Mouse (Mus musculus) hindbrain, embryonic 15.5 days (tissue): ENCODE measurements around the gene Sclt1. TPM values are rescaled to one million over a fixed set of nuclear protein-coding genes. Genes with fewer than 3 reads are reported as not detected.
A peak's percentile ranks its signal among the peaks of the same experiment; 100 is the strongest.

Experiments used
- ATAC-seq: fragments of 200-750 bp; cut with Nextera tagmentation; 2 replicates; pipeline ENCODE4 v1.8.0; 2017; ENCODE audit warnings: low read depth, moderate number of reproducible peaks, moderate TSS enrichment; ENCODE audit not compliant: low FRiP score
- H3K27ac ChIP-seq: fragments of 300-500 bp; sonication (generic); replicated peaks from 2 replicates; pipeline ENCODE4 v1.5.1; 2015; ENCODE audit warnings: mild to moderate bottlenecking, inconsistent platforms
- H3K27me3 ChIP-seq: fragments of 300-500 bp; sonication (generic); 2 replicates; pipeline ENCODE4 v1.6.1; 2015; ENCODE audit warnings: control low read depth, inconsistent platforms
- H3K36me3 ChIP-seq: fragments of 300-500 bp; sonication (generic); 2 replicates; pipeline ENCODE4 v1.6.1; 2015; ENCODE audit warnings: control low read depth, inconsistent platforms
- H3K4me1 ChIP-seq: fragments of 300-500 bp; sonication (generic); replicated peaks from 2 replicates; pipeline ENCODE4 v1.6.1; 2015; ENCODE audit warnings: control low read depth, inconsistent platforms
- H3K4me2 ChIP-seq: fragments of 300-500 bp; sonication (generic); 2 replicates; pipeline ENCODE4 v1.6.1; 2015; ENCODE audit warnings: moderate library complexity, mild to moderate bottlenecking, inconsistent platforms
- H3K4me3 ChIP-seq: fragments of 300-500 bp; sonication (generic); 2 replicates; pipeline ENCODE4 v1.5.1; 2015; ENCODE audit warnings: mild to moderate bottlenecking, inconsistent platforms
- H3K9ac ChIP-seq: fragments of 300-500 bp; sonication (generic); 2 replicates; pipeline ENCODE4 v1.6.1; 2015; ENCODE audit warnings: inconsistent platforms
- H3K9me3 ChIP-seq: fragments of 300-500 bp; sonication (generic); 2 replicates; pipeline ENCODE4 v1.6.1; 2016; ENCODE audit warnings: control low read depth, inconsistent platforms
- WGBS: fragments of 180-500 bp; shearing (Covaris S2); methylation state at CpG from one replicate; pipeline ENCODE4 v1.1.7; 2015; 5-methylcytosine and 5-hydroxymethylcytosine counted together
- polyA plus RNA-seq: library from polyadenylated mRNA; unstranded; fragments of >200 nt; fragmentation: Nextera tagmentation; extraction: Ambion mirVana; gene quantifications from 2 replicates; pipeline ENCODE4 v1.2.1, GENCODE M21; 2015

Gene Sclt1
- polyA plus RNA-seq, 1 experiment from 2014 or later = 19.4 TPM

GRCm38 (mm10) chr3:41655642-41656041 lies 86.7 kb downstream of the Sclt1 start:
- WGBS = 89% methylated on average over 1 of the region's 1 CpGs
- Histone ChIP-seq H3K9me3 (no peaks in the 10 kb centered on the region), H3K27me3 (no peaks in the 10 kb centered on the region), H3K36me3 (peaks cover 18% of the 10 kb centered on the region), H3K4me1 (no peaks in the 10 kb centered on the region), H3K9ac (no peak overlapping the region), H3K27ac (no peak overlapping the region), H3K4me3 (no peak overlapping the region), H3K4me2 (no peak overlapping the region)
- ATAC-seq = no peak

- no peaks in the 10 kb centered on the region for H3K4me1 ChIP-seq
- H3K9ac ChIP-seq = no peak overlapping the region
- no peaks in the 10 kb centered on the region for H3K36me3 ChIP-seq
- WGBS = 92% methylated on average over 7 of the region's 7 CpGs
- ATAC-seq = no peak
- no peak overlapping the region for H3K27ac ChIP-seq
- H3K27me3 ChIP-seq = no peaks in the 10 kb centered on the region
- H3K4me3 ChIP-seq = no peak overlapping the region
- H3K4me2 ChIP-seq = no peak overlapping the region
- H3K9me3 ChIP-seq = no peaks in the 10 kb centered on the region
Observed at GRCm38 (mm10) chr3:41620971-41621370, 121.3 kb downstream of the Sclt1 start.

GRCm38 (mm10) chr3:41618488-41618887 lies 123.8 kb downstream of the Sclt1 start:
- H3K9me3 ChIP-seq = no peaks in the 10 kb centered on the region
- H3K4me1 ChIP-seq = no peaks in the 10 kb centered on the region
- H3K4me2 ChIP-seq = no peak overlapping the region
- H3K4me3 ChIP-seq = no peak overlapping the region
- no peaks in the 10 kb centered on the region for H3K27me3 ChIP-seq
- WGBS = 76% methylated on average over 3 of the region's 3 CpGs
- no peak overlapping the region for H3K9ac ChIP-seq
- no peak overlapping the region for H3K27ac ChIP-seq
- 0 out of 2 replicates have a peak, but pooled peaks have one; percentile 65 for ATAC-seq
- peaks cover 10% of the 10 kb centered on the region for H3K36me3 ChIP-seq

- no peaks in the 10 kb centered on the region for H3K4me1 ChIP-seq
- peaks cover 13% of the 10 kb centered on the region for H3K36me3 ChIP-seq
- WGBS = 66% methylated on average over 3 of the region's 3 CpGs
- no peak; the same call in 1 of the 2 replicates for ATAC-seq
- H3K4me3 ChIP-seq = no peak overlapping the region
- no peak overlapping the region for H3K4me2 ChIP-seq
- no peak overlapping the region for H3K9ac ChIP-seq
- H3K9me3 ChIP-seq = no peaks in the 10 kb centered on the region
- H3K27me3 ChIP-seq = no peaks in the 10 kb centered on the region
- no peak overlapping the region for H3K27ac ChIP-seq
Observed at GRCm38 (mm10) chr3:41618036-41618435, 124.3 kb downstream of the Sclt1 start.

GRCm38 (mm10) chr3:41614230-41614985 lies 127.9 kb downstream of the Sclt1 start:
- Histone ChIP-seq H3K9ac (no peak overlapping the region), H3K4me2 (no peak overlapping the region), H3K27me3 (no peaks in the 10 kb centered on the region), H3K4me3 (no peak overlapping the region), H3K27ac (no peak overlapping the region), H3K9me3 (no peaks in the 10 kb centered on the region), H3K36me3 (peaks cover 44% of the 10 kb centered on the region), H3K4me1 (no peaks in the 10 kb centered on the region)
- no peak for ATAC-seq
- 92% methylated on average over 5 of the region's 5 CpGs for WGBS

- no peaks in the 10 kb centered on the region for H3K4me1 ChIP-seq
- H3K27ac ChIP-seq = no peak overlapping the region
- H3K9me3 ChIP-seq = no peaks in the 10 kb centered on the region
- H3K4me3 ChIP-seq = no peak overlapping the region
- no peak overlapping the region for H3K9ac ChIP-seq
- no peak overlapping the region for H3K4me2 ChIP-seq
- H3K36me3 ChIP-seq = peaks cover 45% of the 10 kb centered on the region
- no peak for ATAC-seq
- WGBS = 90% methylated on average over 9 of the region's 9 CpGs
- no peaks in the 10 kb centered on the region for H3K27me3 ChIP-seq
Observed at GRCm38 (mm10) chr3:41613706-41614105, 128.6 kb downstream of the Sclt1 start.

GRCm38 (mm10) chr3:41612211-41612610 lies 130.1 kb downstream of the Sclt1 start:
- WGBS = 94% methylated on average over 3 of the region's 3 CpGs

GRCm38 (mm10) chr3:41609071-41609470 lies 133.2 kb downstream of the Sclt1 start:
- Histone ChIP-seq H3K9ac (no peak overlapping the region), H3K27me3 (no peaks in the 10 kb centered on the region), H3K36me3 (peaks cover 44% of the 10 kb centered on the region), H3K27ac (no peak overlapping the region), H3K4me1 (peaks cover 8% of the 10 kb centered on the region), H3K4me3 (no peak overlapping the region), H3K9me3 (no peaks in the 10 kb centered on the region), H3K4me2 (no peak overlapping the region)
- no peak for ATAC-seq
- 92% methylated on average over 5 of the region's 5 CpGs for WGBS

More at GRCm38 (mm10) chr3:41612211-41612610, 130.1 kb downstream of the Sclt1 start:
- H3K27me3 ChIP-seq = no peaks in the 10 kb centered on the region
- no peak overlapping the region for H3K4me3 ChIP-seq
- peaks cover 45% of the 10 kb centered on the region for H3K36me3 ChIP-seq
- no peak overlapping the region for H3K9ac ChIP-seq
- no peak overlapping the region for H3K27ac ChIP-seq
- no peaks in the 10 kb centered on the region for H3K4me1 ChIP-seq
- no peak for ATAC-seq
- no peak overlapping the region for H3K4me2 ChIP-seq
- no peaks in the 10 kb centered on the region for H3K9me3 ChIP-seq

GRCm38 (mm10) chr3:41607467-41607866 lies 134.8 kb downstream of the Sclt1 start:
- H3K27ac ChIP-seq = no peak overlapping the region
- no peak overlapping the region for H3K4me2 ChIP-seq
- 91% methylated on average over 8 of the region's 8 CpGs for WGBS
- H3K9me3 ChIP-seq = no peaks in the 10 kb centered on the region
- peaks cover 35% of the 10 kb centered on the region for H3K36me3 ChIP-seq
- H3K27me3 ChIP-seq = no peaks in the 10 kb centered on the region
- no peak for ATAC-seq
- H3K4me3 ChIP-seq = no peak overlapping the region
- H3K9ac ChIP-seq = no peak overlapping the region
- peaks cover 20% of the 10 kb centered on the region for H3K4me1 ChIP-seq

GRCm38 (mm10) chr3:41607050-41607449 lies 135.3 kb downstream of the Sclt1 start:
- no peak for ATAC-seq
- Histone ChIP-seq H3K4me3 (no peak overlapping the region), H3K27me3 (no peaks in the 10 kb centered on the region), H3K9me3 (no peaks in the 10 kb centered on the region), H3K4me1 (peaks cover 20% of the 10 kb centered on the region), H3K27ac (no peak overlapping the region), H3K36me3 (peaks cover 30% of the 10 kb centered on the region), H3K9ac (no peak overlapping the region), H3K4me2 (no peak overlapping the region)
- 71% methylated on average over 9 of the region's 9 CpGs for WGBS

GRCm38 (mm10) chr3:41606330-41606664 lies 136.0 kb downstream of the Sclt1 start:
- no peak overlapping the region for H3K27ac ChIP-seq
- no peak for ATAC-seq
- H3K27me3 ChIP-seq = no peaks in the 10 kb centered on the region
- H3K9ac ChIP-seq = no peak overlapping the region
- WGBS = 92% methylated on average over 4 of the region's 4 CpGs
- no peak overlapping the region for H3K4me2 ChIP-seq
- no peaks in the 10 kb centered on the region for H3K9me3 ChIP-seq
- no peak overlapping the region for H3K4me3 ChIP-seq
- peaks cover 20% of the 10 kb centered on the region for H3K4me1 ChIP-seq
- H3K36me3 ChIP-seq = peaks cover 27% of the 10 kb centered on the region

- Histone ChIP-seq H3K36me3 (peaks cover 24% of the 10 kb centered on the region), H3K4me3 (no peak overlapping the region), H3K9ac (no peak overlapping the region), H3K9me3 (no peaks in the 10 kb centered on the region), H3K27me3 (no peaks in the 10 kb centered on the region), H3K4me2 (no peak overlapping the region), H3K27ac (0 out of 2 replicates have a peak overlapping the region, but pooled peaks have one; percentile 1), H3K4me1 (peaks cover 20% of the 10 kb centered on the region)
- 68% methylated on average over 13 of the region's 13 CpGs for WGBS
- ATAC-seq = peak; percentile 42; the same call in 1 of the 2 replicates
Observed at GRCm38 (mm10) chr3:41605601-41606329, 136.5 kb downstream of the Sclt1 start.
